Mouse (Mus musculus) heart, adult 9 months (tissue): ENCODE data around the gene Fndc11.
A peak's percentile ranks its signal among the peaks of the same experiment; 100 is the strongest.

Source experiments
- DNase-seq, 2 experiments: peaks; one replicate each; pipeline ENCODE4 v3.0.0; 2022; ENCODE audit warnings: low spot score in 2 of 2

Fndc11 gene

GRCm38 (mm10) chr2:181218881-181219485, 830 bp upstream of the Fndc11 start:
- no peak for DNase-seq

GRCm38 (mm10) chr2:181220361-181220760, 548 bp downstream of the Fndc11 start:
- no peak for DNase-seq

GRCm38 (mm10) chr2:181224994-181225393, 5.2 kb downstream of the Fndc11 start:
- DNase-seq = no peak

- no peak for DNase-seq
Observed at GRCm38 (mm10) chr2:181227122-181227521, 7.3 kb downstream of the Fndc11 start.

- DNase-seq = peak in 1 of 2 experiments; percentile 49
Observed at GRCm38 (mm10) chr2:181228335-181228734, 8.5 kb downstream of the Fndc11 start.

- DNase-seq = no peak
Observed at GRCm38 (mm10) chr2:181231171-181231570, 11.4 kb downstream of the Fndc11 start.

- no peak for DNase-seq
Observed at GRCm38 (mm10) chr2:181233443-181233842, 13.6 kb downstream of the Fndc11 start.

- DNase-seq = peak in 1 of 2 experiments; percentile 15
Observed at GRCm38 (mm10) chr2:181234680-181235079, 14.9 kb downstream of the Fndc11 start.

- no peak for DNase-seq
Observed at GRCm38 (mm10) chr2:181235681-181236566, 16.1 kb downstream of the Fndc11 start.

- DNase-seq = no peak
Observed at GRCm38 (mm10) chr2:181237251-181238014, 17.6 kb downstream of the Fndc11 start.

- peak in 1 of 2 experiments; percentile 22 for DNase-seq
Observed at GRCm38 (mm10) chr2:181238091-181238610, 18.3 kb downstream of the Fndc11 start.

GRCm38 (mm10) chr2:181238861-181239260, 19.0 kb downstream of the Fndc11 start:
- DNase-seq = no peak

GRCm38 (mm10) chr2:181239261-181239660, 19.4 kb downstream of the Fndc11 start:
- no peak for DNase-seq

GRCm38 (mm10) chr2:181240806-181241440, 21.1 kb downstream of the Fndc11 start:
- DNase-seq = no peak

- peak; percentile 76 to 80 for DNase-seq
Observed at GRCm38 (mm10) chr2:181241602-181242313, 21.9 kb downstream of the Fndc11 start, which contains the start of gene Helz2. Gene Helz2 (minus strand): TSS chr2:181242027.

GRCm38 (mm10) chr2:181242314-181242665, 22.5 kb downstream of the Fndc11 start:
- no peak for DNase-seq

- DNase-seq = peak; percentile 53
Observed at GRCm38 (mm10) chr2:181243706-181244394, 24.0 kb downstream of the Fndc11 start.

- no peak for DNase-seq
Observed at GRCm38 (mm10) chr2:181245031-181245430, 25.2 kb downstream of the Fndc11 start.

GRCm38 (mm10) chr2:181249217-181249616, 29.4 kb downstream of the Fndc11 start:
- DNase-seq = no peak

- DNase-seq = no peak
Observed at GRCm38 (mm10) chr2:181251841-181252240, 32.0 kb downstream of the Fndc11 start.
